Mouse (Mus musculus): Measurements from ENCODE around the gene Hnrnpm.
"Not testable (repeated sequence)": the region's sequence is repeated elsewhere in the genome, so short reads cannot be mapped to it uniquely, and the experiment has no call there.

Gene Hnrnpm

DNA sequence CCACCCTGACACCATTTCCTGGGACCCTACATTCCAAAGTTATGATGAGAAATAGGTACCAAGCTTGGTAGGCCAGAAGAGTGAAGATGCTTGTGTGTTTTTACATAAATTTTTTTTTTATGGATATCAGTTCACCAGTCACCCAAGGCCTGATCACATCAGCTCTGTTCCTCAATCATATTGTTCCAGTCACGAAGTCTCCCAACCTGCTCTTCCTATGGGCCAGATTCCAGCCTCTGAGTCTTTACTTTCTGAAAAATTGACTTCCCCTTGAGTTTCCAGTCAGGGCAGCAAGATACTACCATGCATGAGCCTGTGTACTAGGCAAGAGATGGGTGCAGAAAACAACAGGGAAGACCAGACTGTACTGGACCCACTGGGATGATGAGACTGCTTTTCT is at the start of gene Hnrnpm:
Hnrnpm (minus strand) TSS at position 101 of the 400 bp plus-strand sequence.
- in situ Hi-C loops (cut with MboI, MseI), result no loop called here

DNA sequence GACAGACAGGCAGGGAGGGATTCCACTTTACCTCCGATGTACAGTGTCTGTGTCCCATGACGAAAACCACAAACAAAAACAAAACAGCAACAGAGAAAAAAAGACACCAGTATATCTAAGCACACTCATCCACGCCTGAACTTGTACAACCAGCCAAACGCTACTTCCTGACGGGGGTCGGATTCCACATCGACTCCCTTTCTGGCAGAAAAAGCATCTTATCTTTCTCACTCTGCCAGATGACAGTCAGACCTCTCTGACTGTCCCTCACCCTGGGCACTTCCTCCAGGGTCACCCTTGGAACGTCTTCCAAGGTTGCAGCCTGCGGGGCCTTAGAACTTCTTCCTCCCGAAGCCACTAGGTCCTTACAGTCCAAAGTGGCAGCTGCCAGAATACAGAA is 46.9 kb upstream of the Hnrnpm start:
- in situ Hi-C loops (cut with MboI, MseI), result not testable (repeated sequence)

DNA sequence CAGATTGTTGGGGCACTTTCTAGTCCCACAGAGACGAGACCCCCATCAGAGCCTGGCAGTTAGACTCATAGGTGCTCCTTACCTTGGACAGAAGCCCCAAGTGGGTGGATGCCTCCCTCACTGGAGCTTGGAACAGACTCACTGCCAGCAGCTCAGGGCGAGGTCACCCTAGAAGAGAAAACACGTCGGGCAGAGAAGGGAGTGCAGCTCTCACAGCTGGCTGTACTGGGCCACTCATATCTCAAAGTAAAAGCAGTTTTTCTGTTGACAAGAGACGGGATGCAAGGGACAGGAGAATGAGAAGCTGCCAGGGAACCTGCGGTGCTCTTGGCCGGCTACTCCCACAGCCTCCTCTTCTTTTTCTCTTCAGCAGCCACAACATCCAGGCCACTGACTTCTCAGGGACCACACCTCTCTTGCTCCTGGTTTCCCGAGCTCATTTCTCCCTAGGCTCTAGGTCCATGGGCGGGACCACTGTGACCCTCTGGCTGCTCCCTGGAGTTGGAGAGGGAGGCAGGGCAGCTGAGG is 46.0 kb upstream of the Hnrnpm start:
- in situ Hi-C loops (cut with MboI, MseI), result not testable (repeated sequence)

DNA sequence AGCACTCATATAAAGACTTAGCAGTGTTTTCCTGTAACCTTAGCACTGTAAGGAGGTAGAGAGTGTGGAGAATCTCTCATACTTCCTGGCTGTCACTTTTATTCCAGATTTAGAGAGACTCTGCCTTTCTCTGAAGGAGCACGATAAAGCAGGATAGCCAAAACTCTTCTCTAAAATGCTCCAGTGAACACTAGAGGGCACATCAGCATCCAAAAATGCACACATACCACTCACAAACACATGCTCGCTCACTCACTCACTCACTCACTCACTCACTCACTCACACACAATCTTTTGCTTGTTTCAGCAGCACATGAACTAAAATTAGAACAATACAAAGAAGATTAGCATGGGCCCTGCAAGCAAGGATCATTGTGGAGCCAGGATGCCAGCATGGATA is 42.6 kb upstream of the Hnrnpm start:
- in situ Hi-C loops (cut with MboI, MseI), result no loop called here

DNA sequence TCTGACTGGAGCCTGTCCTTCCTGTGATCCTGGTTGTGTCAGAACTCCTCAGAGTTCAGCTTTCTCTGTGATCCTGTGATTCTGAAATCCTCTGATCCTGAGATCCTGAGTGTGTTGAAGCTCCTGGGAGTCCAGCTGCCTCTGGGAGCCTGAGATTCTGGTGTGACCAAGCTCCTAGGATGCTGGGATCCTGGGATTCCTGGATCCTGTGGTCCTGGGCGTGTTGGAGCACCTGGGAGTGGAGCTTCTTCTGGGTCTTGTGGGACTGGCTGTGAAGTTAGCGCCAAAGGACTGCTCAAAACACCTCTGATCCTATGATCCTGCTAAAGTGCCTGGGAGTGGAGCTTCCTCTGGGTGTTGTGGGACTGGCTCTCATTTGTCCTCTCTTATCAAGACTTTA is 41.7 kb upstream of the Hnrnpm start:
- in situ Hi-C loops (cut with MboI, MseI), result no loop called here

DNA sequence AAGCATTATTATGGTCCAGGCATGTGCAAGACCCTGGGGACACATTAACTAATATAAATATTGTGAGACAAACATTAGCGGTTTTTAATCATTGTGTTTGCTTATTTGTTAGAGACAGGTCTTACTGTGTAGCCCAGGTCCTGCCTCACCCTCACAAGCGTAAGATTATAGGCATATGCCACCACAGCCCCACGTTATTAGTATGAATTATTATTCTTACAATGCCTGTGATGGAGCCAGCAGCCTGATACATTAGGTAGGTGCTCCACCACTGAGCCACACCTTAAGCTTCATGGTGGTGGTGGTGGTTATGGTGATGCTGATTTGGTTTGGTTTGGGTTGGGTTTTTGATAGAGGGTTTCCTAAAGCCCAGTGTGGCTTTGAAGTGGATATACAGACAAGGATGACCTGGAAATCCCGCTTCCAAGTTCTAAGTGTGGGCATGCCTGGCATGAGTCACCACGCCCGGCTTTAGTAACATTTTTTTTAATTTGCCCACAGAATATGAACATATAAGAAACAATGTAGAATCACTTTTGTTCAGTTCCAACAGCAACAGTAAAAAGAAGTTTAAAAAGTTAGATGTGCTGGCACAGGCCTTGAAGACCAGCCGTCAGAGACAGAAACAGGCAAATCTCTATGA is 33.2 kb upstream of the Hnrnpm start:
- in situ Hi-C loops (cut with MboI, MseI), result no loop called here

DNA sequence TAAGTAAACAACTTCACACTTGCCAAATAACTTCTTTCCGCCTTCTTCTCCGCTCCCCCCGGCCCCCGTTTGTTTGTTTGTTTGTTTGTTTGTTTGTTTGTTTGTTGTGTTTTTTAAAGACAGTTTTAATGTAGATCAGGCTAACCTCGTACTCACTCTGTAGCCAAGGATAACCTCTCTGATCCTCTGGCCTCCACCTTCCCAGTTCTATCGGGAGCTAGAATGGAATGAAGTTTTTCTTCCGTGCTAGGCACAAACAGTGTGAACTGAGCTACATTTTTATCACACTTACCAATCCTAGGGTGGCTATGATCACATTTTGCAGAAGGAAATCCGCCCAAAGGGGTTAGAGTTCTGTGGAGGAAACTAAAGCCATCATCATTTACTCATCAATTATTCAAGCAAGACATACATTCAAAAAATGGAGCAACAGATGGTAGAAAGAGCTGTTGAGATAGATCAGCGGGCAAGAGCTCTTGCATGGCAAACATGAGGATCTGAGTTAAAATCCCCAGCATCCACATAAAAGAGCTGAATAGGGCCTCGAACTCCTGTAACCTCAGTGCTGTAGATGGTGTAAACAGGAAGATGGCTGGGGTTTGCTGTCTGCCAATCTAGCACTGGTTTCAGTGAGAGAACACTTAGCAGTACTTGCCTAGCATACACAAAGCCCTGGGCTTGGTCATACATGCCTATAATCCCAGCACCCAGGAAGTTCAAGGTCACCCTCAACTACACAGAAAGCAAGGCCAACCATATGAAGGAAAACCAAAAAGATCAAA is 32.5 kb upstream of the Hnrnpm start:
- in situ Hi-C loops (cut with MboI, MseI), result no loop called here

DNA sequence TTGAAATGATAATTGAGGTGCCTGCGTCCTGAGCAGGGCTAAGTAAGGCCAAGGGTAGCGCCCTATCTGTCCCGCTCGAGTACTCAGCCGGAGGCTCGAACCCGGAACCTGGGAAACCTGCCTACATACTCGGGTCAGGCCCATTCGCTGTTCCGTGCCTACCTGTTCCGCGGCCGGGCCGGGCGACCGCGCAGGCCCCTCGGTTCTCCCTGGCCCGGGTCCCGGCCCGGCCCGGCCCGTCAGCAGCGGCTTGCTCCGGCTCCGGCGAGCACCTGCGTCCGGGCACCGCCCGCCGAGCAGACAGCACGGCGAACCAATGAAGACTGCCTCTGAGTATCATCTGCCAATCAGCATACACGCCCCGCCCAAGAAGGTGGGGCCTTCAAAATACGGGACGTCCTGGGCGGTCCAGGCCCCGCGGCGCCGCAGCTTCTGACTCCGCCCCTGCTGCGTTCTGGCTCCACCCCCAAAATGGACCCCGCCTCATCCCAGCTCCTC is 31.8 kb upstream of the Hnrnpm start, which contains the start of gene March2:
March2 (minus strand) TSS at position 287 of the 498 bp plus-strand sequence.
- in situ Hi-C loops (cut with MboI, MseI), result no loop called here

DNA sequence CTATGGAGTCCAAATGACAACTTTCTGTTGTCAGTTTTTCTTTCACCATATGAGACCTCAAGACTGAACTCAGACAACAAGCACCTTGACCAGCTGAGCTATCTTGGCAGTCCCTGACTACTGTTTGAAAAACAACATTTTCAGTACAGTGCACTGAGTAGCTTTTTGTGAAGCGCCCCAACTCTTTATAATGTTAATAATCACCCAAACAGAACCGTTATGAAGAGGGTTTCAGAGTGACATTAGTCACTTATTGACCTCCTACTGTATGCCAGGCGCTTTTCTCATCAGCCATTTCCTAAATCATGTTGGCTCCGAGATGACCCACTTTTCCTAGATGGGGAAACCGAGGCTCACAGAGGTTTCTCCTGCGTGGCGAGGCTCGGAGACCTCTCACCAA is 31.3 kb upstream of the Hnrnpm start:
- in situ Hi-C loops (cut with MboI, MseI), result no loop called here

DNA sequence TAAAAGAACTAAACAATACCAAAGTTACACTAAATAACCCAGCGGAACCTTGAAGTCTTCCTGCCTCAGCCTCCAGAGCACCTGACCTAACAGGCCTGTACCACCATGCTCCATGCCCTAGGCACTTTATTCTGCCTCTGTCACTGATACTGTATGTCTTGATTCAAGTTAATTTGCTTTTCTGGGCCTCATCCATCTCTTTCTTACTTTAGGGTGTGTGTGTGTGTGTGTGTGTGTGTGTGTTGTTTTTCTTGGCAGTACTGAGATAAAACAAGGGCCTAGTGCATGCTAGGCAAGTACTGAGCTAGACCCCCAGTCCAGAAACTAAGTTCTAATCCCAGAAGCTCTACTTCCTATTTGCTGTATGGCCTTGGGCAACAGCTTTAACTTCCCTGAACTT is 30.6 kb upstream of the Hnrnpm start:
- in situ Hi-C loops (cut with MboI, MseI), result no loop called here

DNA sequence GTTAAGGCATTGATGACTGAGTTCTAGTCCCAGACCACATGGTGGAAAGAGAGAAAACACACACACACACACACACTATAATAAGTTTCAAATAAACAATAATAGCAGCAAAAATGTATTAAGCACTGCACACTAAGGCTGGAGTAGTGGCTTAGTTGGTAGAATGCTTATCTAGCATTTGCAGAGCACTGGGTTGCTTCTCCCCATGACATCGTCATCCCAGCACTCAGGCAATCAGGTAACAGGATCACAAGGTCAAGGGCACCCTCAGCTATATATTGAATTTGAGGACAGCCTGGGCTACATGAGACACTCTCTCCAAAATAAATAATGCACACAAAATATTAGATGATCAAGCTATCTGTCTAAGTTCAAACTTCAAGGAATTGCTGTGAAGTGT is 28.1 kb upstream of the Hnrnpm start:
- in situ Hi-C loops (cut with MboI, MseI), result no loop called here

DNA sequence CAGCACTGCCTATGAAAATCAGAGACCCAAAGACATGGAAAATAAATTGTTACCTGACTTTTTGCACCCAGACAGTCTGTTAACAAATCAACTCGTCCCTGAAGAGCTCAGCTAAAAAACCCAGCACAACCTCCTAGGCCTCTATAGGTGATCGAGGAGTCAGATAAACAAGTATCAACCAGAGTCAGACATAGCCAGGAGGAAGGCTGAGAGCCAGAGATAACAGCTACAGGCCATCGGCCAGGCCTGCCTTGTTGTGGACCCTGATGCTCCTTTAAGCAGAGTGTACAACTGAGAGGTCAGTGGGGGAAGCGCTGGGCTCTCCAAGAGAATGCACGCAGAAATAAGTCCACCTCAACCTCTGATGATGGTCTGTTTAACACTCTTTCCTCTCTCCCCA is 26.6 kb upstream of the Hnrnpm start:
- in situ Hi-C loops (cut with MboI, MseI), result no loop called here

DNA sequence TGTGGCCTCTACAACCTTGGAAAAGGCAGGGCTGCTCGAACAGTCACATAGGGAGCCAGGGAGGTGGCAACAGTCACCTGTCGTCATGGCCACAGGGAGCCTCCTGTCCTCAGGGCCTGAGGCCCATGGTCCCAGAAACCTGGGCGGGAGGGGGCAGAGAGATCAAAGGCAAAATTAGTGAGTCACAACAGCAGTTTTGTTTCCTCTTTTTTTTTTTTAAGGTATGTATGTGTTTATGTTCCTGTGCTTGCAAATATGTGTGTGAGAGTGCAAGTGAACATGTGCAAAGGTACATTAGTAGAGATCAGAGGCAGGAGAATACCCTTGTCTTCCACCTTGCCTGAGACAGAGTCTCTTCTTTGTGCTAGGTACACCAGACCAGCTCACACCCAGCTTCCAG is 23.2 kb upstream of the Hnrnpm start:
- in situ Hi-C loops (cut with MboI, MseI), result no loop called here

DNA sequence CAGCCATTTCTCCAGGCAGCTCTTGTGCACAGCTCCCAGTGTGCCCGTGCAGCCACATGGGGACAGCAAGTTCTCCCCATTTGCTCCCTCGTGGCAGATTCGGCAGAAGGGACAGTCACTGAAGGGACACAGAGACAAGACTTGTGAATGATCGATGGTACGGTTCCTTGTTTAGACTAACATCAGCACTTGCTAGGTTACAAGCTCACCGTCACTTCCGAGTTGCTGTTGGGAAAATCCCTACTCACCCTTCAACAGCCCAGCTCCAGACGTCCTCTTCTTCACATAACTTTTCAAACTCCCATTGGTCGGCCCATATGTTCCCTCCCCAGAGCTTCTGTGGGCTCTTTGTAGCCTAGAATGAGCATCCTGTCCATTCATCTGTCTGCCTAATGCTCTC is 16.4 kb upstream of the Hnrnpm start:
- in situ Hi-C loops (cut with MboI, MseI), result no loop called here

DNA sequence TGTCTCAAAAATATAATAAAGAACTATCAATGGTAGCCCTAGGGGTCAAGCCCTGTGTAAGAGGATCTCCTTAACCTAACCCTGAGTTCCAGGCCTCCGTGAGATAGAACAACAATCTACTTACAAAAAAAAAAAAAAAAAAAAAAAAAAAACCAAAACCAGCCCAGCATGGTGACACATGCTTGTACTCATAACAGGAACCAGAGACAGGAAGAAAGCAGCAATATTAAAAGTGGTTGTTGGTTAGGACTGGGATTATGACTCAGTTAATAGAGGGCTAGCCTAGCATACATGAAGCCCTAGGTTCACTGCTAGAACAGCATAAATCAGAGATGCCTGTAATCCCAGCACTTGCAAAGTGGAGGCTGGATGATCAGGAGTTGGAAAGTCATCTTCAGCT is 15.5 kb upstream of the Hnrnpm start:
- in situ Hi-C loops (cut with MboI, MseI), result no loop called here

DNA sequence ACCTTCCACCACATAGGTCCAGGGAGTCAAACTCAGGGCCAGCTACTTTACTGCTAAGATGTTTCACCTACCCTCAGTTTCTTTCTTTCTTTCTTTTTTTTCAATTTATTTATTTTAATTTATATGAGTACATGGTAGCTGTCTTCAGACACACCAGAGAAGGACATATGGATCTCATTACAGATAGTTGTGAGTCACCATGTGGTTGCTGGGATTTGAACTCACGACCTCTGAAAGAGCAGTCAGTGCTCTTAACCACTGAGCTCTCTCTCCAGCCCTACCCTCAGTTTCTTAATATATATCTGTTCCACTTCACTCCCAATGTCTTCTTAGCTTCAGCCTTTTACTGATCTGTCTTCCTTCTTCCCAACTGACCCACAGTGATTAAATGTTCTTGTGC is 8.8 kb upstream of the Hnrnpm start:
- in situ Hi-C loops (cut with MboI, MseI), result no loop called here

DNA sequence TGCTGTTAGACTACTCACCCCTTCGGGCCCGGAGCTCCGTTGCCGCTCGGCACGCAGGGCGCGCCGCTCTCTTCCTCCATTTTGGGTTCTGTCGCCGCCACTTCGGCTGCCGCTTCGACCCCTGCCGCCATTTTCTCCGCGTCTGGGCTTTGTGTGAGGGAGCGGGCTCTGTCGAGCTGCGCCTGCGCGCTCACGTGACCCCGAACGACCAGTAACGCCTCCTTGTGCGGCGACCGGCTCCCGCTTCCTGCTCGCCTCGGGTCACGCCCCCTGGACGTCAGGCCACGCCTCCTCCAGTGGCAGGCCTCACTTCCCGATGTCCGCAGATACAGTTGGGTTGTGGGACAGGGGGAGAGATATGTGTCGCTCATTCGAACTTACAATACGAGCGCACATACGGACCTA is 1.4 kb downstream of the Hnrnpm start:
- in situ Hi-C loops (cut with MboI, MseI), result no loop called here

DNA sequence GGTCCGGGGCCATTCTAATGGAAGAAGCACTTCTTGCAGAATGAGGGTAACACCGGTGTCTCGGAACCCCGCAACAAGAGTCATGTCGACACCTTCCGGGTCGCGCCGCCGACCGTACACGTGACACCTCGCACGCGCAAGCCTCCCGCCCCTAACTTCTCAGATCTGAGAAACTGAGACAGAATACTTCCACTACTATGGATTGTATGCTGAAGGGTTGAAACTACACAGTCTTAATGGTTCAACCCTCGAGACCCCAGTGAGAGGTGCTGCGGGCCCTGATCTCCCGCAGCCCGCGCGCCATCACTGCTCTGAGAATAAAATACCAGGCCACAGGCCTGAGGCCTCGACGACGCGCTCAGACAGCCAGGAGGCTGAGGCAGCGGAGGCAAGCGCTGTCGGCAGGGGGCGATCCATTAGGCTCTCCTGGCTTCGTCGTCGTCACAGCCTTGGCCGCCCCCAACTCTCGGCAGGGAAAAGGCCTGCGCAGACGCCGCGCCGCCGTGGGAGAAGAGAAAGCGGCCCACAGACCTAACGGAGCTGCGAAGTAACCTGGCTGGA is 1.9 kb downstream of the Hnrnpm start:
- in situ Hi-C loops (cut with MboI, MseI), result loop anchor here (5.0 kb wide), 1 partner anchor 57 kb away; the partner anchor contains the start of gene Zfp414

DNA sequence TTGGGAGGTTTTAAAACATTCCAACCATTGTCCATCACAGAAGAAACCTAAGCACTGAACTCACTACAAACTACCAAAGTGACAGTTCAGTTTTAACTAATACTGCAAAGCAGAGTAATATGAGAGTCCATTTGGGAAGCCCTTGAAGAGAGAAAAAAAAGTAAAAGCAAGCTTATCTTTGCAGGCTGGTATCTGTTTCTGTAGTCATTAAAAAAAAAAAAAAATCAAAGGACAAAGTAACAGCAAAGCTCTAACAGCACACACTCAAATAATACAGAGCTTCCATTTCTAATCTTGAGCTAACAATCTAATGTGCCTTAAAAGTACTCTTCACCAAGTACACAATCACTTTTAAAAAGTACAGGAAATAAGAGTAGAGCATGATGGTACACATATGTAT is 4.9 kb downstream of the Hnrnpm start:
- in situ Hi-C loops (cut with MboI, MseI), result loop anchor here (5.0 kb wide), 1 partner anchor 54 kb away; the partner anchor contains the start of gene Zfp414

DNA sequence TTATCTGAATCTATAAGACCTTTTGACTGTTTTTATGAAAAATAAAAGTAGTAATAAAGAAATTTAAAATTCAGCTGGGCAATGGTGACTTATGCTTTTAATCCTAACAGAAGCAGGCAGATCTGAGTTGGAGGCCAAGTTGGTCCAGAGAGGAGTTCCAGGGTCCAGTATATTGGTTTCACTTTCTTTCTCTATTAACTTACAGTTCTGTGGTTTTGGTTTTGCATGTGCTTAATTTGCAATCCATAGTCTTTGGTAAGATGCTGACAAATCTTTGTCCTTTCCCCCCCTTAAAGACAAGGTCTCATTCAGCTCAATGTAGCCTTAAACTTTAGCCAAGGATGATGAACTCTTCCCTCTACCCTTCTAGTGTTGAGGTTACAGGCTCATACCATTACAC is 7.9 kb downstream of the Hnrnpm start:
- in situ Hi-C loops (cut with MboI, MseI), result no loop called here

DNA sequence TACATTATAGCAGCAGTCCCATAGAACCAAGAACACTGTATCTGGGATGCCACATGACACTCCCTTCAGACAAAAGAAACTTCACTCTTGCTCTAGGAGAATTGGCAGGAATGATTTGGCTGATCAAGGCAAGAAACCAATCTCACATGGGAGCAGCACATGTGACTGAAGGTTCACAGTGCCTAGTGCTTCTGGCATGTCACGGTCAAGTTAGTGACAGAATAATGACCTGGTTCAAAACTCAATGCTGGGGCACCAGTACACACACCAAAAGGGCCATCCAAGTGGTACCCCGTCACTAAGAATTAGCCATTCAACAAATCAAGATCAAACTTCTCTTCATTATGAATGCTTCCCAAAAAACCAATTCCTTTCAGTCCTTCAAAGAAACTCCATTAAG is 10.6 kb downstream of the Hnrnpm start:
- in situ Hi-C loops (cut with MboI, MseI), result no loop called here

DNA sequence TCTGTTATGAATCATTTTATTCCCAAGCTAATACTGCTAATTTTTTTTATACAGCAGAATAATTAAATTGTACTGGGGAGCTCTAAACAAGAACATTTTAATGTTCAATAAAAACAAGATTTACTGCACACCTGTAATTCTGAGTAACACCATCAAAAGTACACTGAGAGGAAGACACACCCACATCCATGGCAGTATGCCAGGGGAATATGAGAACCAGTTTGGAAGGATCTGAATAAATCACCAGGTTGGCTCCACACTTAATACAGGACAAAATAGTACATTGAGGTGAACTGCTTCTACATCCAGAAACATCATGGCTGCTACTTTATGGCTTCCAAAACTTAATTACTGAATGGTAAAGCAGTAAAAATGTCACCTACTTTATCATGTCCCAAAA is 11.2 kb downstream of the Hnrnpm start:
- in situ Hi-C loops (cut with MboI, MseI), result no loop called here

DNA sequence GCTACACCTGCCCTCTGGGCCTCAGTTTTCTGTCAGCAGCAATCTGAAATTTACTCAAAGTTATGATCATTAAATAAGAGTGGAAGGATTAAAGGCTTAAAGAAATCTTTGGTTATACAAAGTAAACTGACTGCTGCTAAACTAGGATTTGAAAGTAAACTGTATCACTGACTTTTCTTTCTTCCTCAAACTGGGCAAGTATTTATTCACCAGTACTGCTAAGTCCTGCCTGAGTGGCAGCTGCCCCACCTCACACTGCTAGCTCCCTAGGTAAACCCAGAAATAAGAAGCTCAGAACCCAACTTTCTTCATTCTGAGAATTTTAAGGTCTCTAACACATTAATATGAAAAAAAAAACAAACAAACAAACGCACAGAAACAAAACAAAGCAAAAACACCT is 12.8 kb downstream of the Hnrnpm start:
- in situ Hi-C loops (cut with MboI, MseI), result no loop called here
